Mouse (Mus musculus) hindbrain, postnatal 0 days (tissue): ENCODE results near the gene Aph1a. TPM values are rescaled to one million over a fixed set of nuclear protein-coding genes. Genes with fewer than 3 reads are reported as not detected.
A peak's percentile ranks its signal among the peaks of the same experiment; 100 is the strongest.

Experiments
- ATAC-seq: fragments of 200-750 bp; cut with Nextera tagmentation; 2 replicates; pipeline ENCODE4 v1.8.0; 2017; ENCODE audit warnings: mild to moderate bottlenecking, moderate TSS enrichment, moderate library complexity
- DNase-seq: peaks from one replicate; pipeline ENCODE4 v3.0.0-alpha.2; 2015; ENCODE audit warnings: low spot score
- H3K27ac ChIP-seq: fragments of 300-500 bp; sonication (generic); 2 replicates; pipeline ENCODE4 v1.5.1; 2014; ENCODE audit warnings: mild to moderate bottlenecking
- H3K27me3 ChIP-seq: fragments of 300-500 bp; sonication (generic); 2 replicates; pipeline ENCODE4 v1.6.1; 2014; ENCODE audit warnings: low read length, mixed read lengths; ENCODE audit not compliant: insufficient read depth
- H3K36me3 ChIP-seq: fragments of 300-500 bp; sonication (generic); 2 replicates; pipeline ENCODE4 v1.6.1; 2014; ENCODE audit warnings: low read length, mixed read lengths; ENCODE audit not compliant: insufficient read depth
- H3K4me1 ChIP-seq: fragments of 300-500 bp; sonication (generic); 2 replicates; pipeline ENCODE4 v1.6.1; 2014; ENCODE audit warnings: antibody characterized with exemption, low read length, mixed read lengths; ENCODE audit not compliant: insufficient read depth
- H3K4me2 ChIP-seq: fragments of 300-500 bp; sonication (generic); 2 replicates; pipeline ENCODE4 v1.6.1; 2014; ENCODE audit warnings: low read depth, mild to moderate bottlenecking, low read length, moderate library complexity, mixed read lengths
- H3K4me3 ChIP-seq: fragments of 300-500 bp; sonication (generic); 2 replicates; pipeline ENCODE4 v1.5.1; 2014; ENCODE audit warnings: low read length
- H3K9ac ChIP-seq: fragments of 300-500 bp; sonication (generic); replicated peaks from 2 replicates; pipeline ENCODE4 v1.6.1; 2014; ENCODE audit warnings: mild to moderate bottlenecking, low read length, moderate library complexity, mixed read lengths
- H3K9me3 ChIP-seq: fragments of 300-500 bp; sonication (generic); 2 replicates; pipeline ENCODE4 v1.6.1; 2016; ENCODE audit warnings: low read length, mixed read lengths
- CTCF ChIP-seq: IDR thresholded peaks from 2 replicates; pipeline ENCODE4 v1.5.1; 2016; ENCODE audit warnings: antibody characterized with exemption, control low read depth, low read depth
- WGBS: fragments of 180-500 bp; shearing (Covaris S2); extraction: QIAGEN DNeasy Blood & Tissue Kit; methylation state at CpG from one replicate; pipeline ENCODE4 v1.1.7; 2014; 5-methylcytosine and 5-hydroxymethylcytosine counted together
- polyA plus RNA-seq: library from polyadenylated mRNA; unstranded; fragments of >200 nt; fragmentation: Nextera tagmentation; extraction: Ambion mirVana; gene quantifications from 2 replicates; pipeline ENCODE4 v1.2.1, GENCODE M21; 2015
- total RNA-seq: library from RNA; depleted of rRNA; stranded (reverse); fragments of >200 nt; gene quantifications from 2 replicates; pipeline ENCODE4 v1.2.3, GENCODE M21; 2014

Gene Aph1a
- total and polyA plus RNA-seq, 2 experiments from 2014 or later: 41.1 to 99.4 TPM

GRCm38 (mm10) chr3:95928261-95928657 is 34.5 kb downstream of the Aph1a start:
- TF ChIP-seq CTCF: no peak
- no peak for DNase-seq
- H3K27ac ChIP-seq: peak overlapping the region; percentile 37; the same call in 1 of the 2 replicates
- H3K9ac ChIP-seq: no peak overlapping the region
- H3K4me1 ChIP-seq: no peaks in the 10 kb centered on the region
- 70% methylated on average over 6 of the region's 6 CpGs for WGBS
- no peaks in the 10 kb centered on the region for H3K27me3 ChIP-seq
- H3K4me3 ChIP-seq: peak overlapping the region; percentile 92
- no peaks in the 10 kb centered on the region for H3K9me3 ChIP-seq
- peak overlapping the region; percentile 79 for H3K4me2 ChIP-seq
- no peaks in the 10 kb centered on the region for H3K36me3 ChIP-seq
- no peak for ATAC-seq

- Histone ChIP-seq H3K9ac (peak within 1 kb of the TSS; percentile 85), H3K4me1 (no peaks in the 10 kb centered on the region), H3K9me3 (no peaks in the 10 kb centered on the region), H3K27ac (peak within 1 kb of the TSS; percentile 88), H3K27me3 (no peaks in the 10 kb centered on the region), H3K4me3 (peak within 1 kb of the TSS; percentile 92), H3K36me3 (no peaks in the 10 kb centered on the region), H3K4me2 (peak within 1 kb of the TSS; percentile 79)
- TF ChIP-seq CTCF: no peak
- DNase-seq (peak; percentile 100), ATAC-seq (peak; percentile 100)
- under 1% methylated on average over 49 of the region's 49 CpGs for WGBS
These were observed 35.1 kb downstream of the Aph1a start, which contains the start of gene Anp32e for GRCm38 (mm10) chr3:95928658-95929503. Gene Anp32e, plus strand, starts transcription at chr3:95929246.

- WGBS: under 1% methylated on average over 102 of the region's 105 CpGs
- TF ChIP-seq CTCF: no peak
These were observed 36.1 kb downstream of the Aph1a start for GRCm38 (mm10) chr3:95929581-95930470.

DNA sequence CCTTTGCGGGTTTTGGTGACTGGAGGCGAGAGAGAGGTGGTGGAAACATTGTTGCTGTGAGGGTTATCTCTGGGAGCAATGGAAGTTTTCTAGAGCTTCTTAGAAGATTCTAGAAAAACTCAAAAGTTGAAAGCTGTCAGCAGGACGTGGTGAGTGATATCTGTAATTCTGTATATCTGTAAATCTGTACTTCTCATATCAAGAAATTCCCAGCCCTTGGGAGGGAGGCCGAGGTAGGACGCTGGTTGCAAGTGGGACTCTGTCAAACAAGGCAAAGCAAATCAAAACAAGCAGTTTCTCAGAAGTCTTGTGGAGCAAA is 36.7 kb downstream of the Aph1a start:
- Histone ChIP-seq H3K9me3 (no peaks in the 10 kb centered on the region), H3K27ac (peak overlapping the region; percentile 88; the same call in 1 of the 2 replicates), H3K27me3 (no peaks in the 10 kb centered on the region), H3K4me3 (peak overlapping the region; percentile 92), H3K36me3 (peaks cover 6% of the 10 kb centered on the region; the same call in 1 of the 2 replicates), H3K9ac (peak overlapping the region; percentile 85), H3K4me2 (peak overlapping the region; percentile 72), H3K4me1 (no peaks in the 10 kb centered on the region)
- 1% methylated on average over 5 of the region's 5 CpGs for WGBS
- TF ChIP-seq CTCF: no peak
- no peak for ATAC-seq
- no peak for DNase-seq

More at GRCm38 (mm10) chr3:95929581-95930470, 36.1 kb downstream of the Aph1a start:
- Histone ChIP-seq H3K9me3 (no peaks in the 10 kb centered on the region), H3K9ac (peak overlapping the region; percentile 85), H3K36me3 (peaks cover 6% of the 10 kb centered on the region; the same call in 1 of the 2 replicates), H3K4me3 (peak overlapping the region; percentile 92), H3K27ac (peak overlapping the region; percentile 88), H3K4me2 (peak overlapping the region; percentile 72), H3K4me1 (no peaks in the 10 kb centered on the region), H3K27me3 (no peaks in the 10 kb centered on the region)
- DNase-seq (peak; percentile 60), ATAC-seq (peak; percentile 21)

DNA sequence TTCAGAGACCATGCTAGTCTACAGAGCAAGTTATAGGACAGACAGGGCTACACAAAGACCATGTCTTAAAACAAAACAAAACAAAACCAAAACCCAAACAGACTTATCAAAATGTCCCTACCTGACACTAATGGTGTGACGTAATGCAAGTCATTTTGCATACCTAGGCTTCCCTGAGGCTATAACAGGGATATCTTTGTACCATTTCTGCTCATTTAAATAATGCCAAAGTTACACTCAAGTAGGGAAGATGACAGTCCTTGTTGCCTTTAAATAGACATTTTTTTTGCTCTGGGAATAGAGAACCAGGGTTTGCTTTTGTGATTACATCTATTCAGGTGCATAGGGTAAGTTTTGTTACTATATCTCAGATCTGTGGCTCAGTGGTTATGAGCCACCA is 37.7 kb downstream of the Aph1a start:
- no peaks in the 10 kb centered on the region for H3K9me3 ChIP-seq
- no peaks in the 10 kb centered on the region for H3K27me3 ChIP-seq
- ATAC-seq: no peak
- TF ChIP-seq CTCF: no peak
- peaks cover 8% of the 10 kb centered on the region; the same call in 1 of the 2 replicates for H3K36me3 ChIP-seq
- WGBS: 93% methylated on average over 1 of the region's 1 CpGs
- DNase-seq: no peak
- H3K4me2 ChIP-seq: no peak overlapping the region
- no peak overlapping the region for H3K4me3 ChIP-seq
- no peaks in the 10 kb centered on the region for H3K4me1 ChIP-seq
- H3K27ac ChIP-seq: no peak overlapping the region
- H3K9ac ChIP-seq: no peak overlapping the region

GRCm38 (mm10) chr3:95932157-95932556 is 38.4 kb downstream of the Aph1a start:
- TF ChIP-seq CTCF: peak; percentile 21

More at GRCm38 (mm10) chr3:95932157-95932556, 38.4 kb downstream of the Aph1a start:
- DNase-seq (no peak), ATAC-seq (no peak)
- Histone ChIP-seq H3K27me3 (no peaks in the 10 kb centered on the region), H3K36me3 (peaks cover 12% of the 10 kb centered on the region; the same call in 1 of the 2 replicates), H3K9me3 (no peaks in the 10 kb centered on the region), H3K27ac (no peak overlapping the region), H3K4me1 (no peaks in the 10 kb centered on the region), H3K9ac (no peak overlapping the region), H3K4me2 (no peak overlapping the region), H3K4me3 (no peak overlapping the region)
- WGBS: 44% methylated on average over 1 of the region's 1 CpGs
